8 mouse cellular contexts compared by ENCODE assay signal in the genomic region with DNA sequence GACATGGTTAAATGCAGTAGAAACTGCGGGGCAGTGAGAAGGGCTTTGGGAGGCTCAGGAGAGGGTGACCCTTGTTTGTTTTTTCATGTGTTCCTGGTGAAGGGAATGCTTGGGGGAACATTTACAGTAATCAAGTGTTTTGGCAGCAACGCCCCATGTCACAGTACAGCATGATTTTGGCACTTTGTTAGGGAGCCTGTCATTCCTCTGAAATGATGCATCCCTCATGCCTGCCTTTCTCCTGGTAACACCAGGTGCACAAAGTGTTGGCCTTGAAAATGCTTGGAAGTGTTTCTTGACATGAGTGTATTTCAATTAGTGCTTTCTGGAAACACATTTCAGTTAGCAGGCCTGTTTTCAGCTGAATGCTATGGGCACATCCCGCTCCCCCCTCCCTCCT. TPM values are rescaled to one million over a fixed set of nuclear protein-coding genes. Genes with fewer than 3 reads are reported as not detected.
DNase-seq lines count a peak whose midpoint lies in the region; ATAC-seq and TF ChIP-seq lines count a peak whose summit lies in the region.

No protein-coding gene starts in this region.

- no peak for DNase-seq in heart, postnatal 10 days
- DNase-seq in G1E (ENCODE audit: low spot score), result no peak
- DNase-seq in liver, embryonic 13.5 days, result no peak
- DNase-seq in urinary bladder, postnatal 14 days (ENCODE audit: low spot score), result no peak
- no peak for DNase-seq in left cerebral cortex, adult 11 months (ENCODE audit: low spot score)
- DNase-seq in adrenal gland, postnatal 4 days (ENCODE audit: low spot score in 2 of 2), result no peak

- ATAC-seq in heart, embryonic 12.5 days (ENCODE audit: insufficient number of reproducible peaks, low FRiP score), result no peak
- no peak for ATAC-seq in G1E (ENCODE audit: extremely low read depth, insufficient number of reproducible peaks, low FRiP score, poor library complexity, severe bottlenecking)
- ATAC-seq in forebrain, embryonic 16.5 days, result no peak
- ATAC-seq in liver, embryonic 13.5 days (ENCODE audit: low read depth), result no peak

- no peak overlapping the region for H3K9ac ChIP-seq in heart, embryonic 12.5 days
- H3K9ac ChIP-seq in forebrain, embryonic 16.5 days (replicated peaks; ENCODE audit: low read depth, low read length), result no peak overlapping the region; the same call in 1 of the 2 replicates
- no peak overlapping the region for H3K9ac ChIP-seq in liver, embryonic 13.5 days

- peaks cover 16% of the 10 kb centered on the region for H3K27me3 ChIP-seq in heart, embryonic 12.5 days (replicated peaks)
- no peaks in the 10 kb centered on the region for H3K27me3 ChIP-seq in G1E (ENCODE audit: insufficient read depth, low read length)
- H3K27me3 ChIP-seq in forebrain, embryonic 16.5 days (replicated peaks; ENCODE audit: control insufficient read depth, insufficient read depth, low read length), result no peaks in the 10 kb centered on the region
- peaks cover 47% of the 10 kb centered on the region for H3K27me3 ChIP-seq in liver, embryonic 13.5 days

- no peak overlapping the region for H3K27ac ChIP-seq in heart, embryonic 12.5 days (ENCODE audit: poor library complexity, severe bottlenecking)
- peak overlapping the region; percentile 39 for H3K27ac ChIP-seq in forebrain, embryonic 16.5 days (ENCODE audit: low read length)
- H3K27ac ChIP-seq in liver, embryonic 13.5 days, result no peak overlapping the region

- H3K36me3 ChIP-seq in heart, embryonic 12.5 days, result no peaks in the 10 kb centered on the region
- peaks cover 36% of the 10 kb centered on the region for H3K36me3 ChIP-seq in G1E (replicated peaks)
- no peaks in the 10 kb centered on the region for H3K36me3 ChIP-seq in forebrain, embryonic 16.5 days (ENCODE audit: control insufficient read depth, insufficient read depth)
- H3K36me3 ChIP-seq in liver, embryonic 13.5 days, result no peaks in the 10 kb centered on the region

- no peaks in the 10 kb centered on the region for H3K9me3 ChIP-seq in heart, embryonic 12.5 days (replicated peaks)
- no peaks in the 10 kb centered on the region for H3K9me3 ChIP-seq in G1E (replicated peaks)
- no peaks in the 10 kb centered on the region for H3K9me3 ChIP-seq in forebrain, embryonic 16.5 days (ENCODE audit: control insufficient read depth, low read length)
- no peaks in the 10 kb centered on the region for H3K9me3 ChIP-seq in liver, embryonic 13.5 days (replicated peaks)

- intact Hi-C loops in heart, postnatal 10 days (cut with DNase I), result loop anchor here (2.0 to 5.0 kb wide), 2 partner anchors 90 to 160 kb away; no protein-coding TSS in a partner anchor

- TF ChIP-seq CTCF in G1E (IDR thresholded peaks at IDR 0.05; ENCODE audit: low read depth, low read length), result no peak

- 64% methylated on average over 3 of the region's 3 CpGs for WGBS in heart, embryonic 12.5 days
- WGBS in forebrain, embryonic 16.5 days, result 26% methylated on average over 3 of the region's 3 CpGs
- WGBS in liver, embryonic 13.5 days (ENCODE audit: insufficient replicate concordance), result 59% methylated on average over 3 of the region's 3 CpGs

- H3K4me1 ChIP-seq in heart, embryonic 12.5 days (replicated peaks), result peaks cover 41% of the 10 kb centered on the region
- peaks cover 75% of the 10 kb centered on the region for H3K4me1 ChIP-seq in G1E (ENCODE audit: insufficient read depth, low read depth, low read length)
- H3K4me1 ChIP-seq in forebrain, embryonic 16.5 days (replicated peaks; ENCODE audit: control insufficient read depth, insufficient read depth, low read length), result peaks cover 38% of the 10 kb centered on the region
- peaks cover 52% of the 10 kb centered on the region for H3K4me1 ChIP-seq in liver, embryonic 13.5 days (replicated peaks)

- H3K4me3 ChIP-seq in heart, embryonic 12.5 days, result peak overlapping the region; percentile 70; the same call in 1 of the 2 replicates
- H3K4me3 ChIP-seq in G1E (ENCODE audit: low read depth, low read length), result peak overlapping the region; percentile 56; the same call in 1 of the 2 replicates
- H3K4me3 ChIP-seq in forebrain, embryonic 16.5 days (replicated peaks; ENCODE audit: low read length), result peak overlapping the region; percentile 73
- no peak overlapping the region for H3K4me3 ChIP-seq in liver, embryonic 13.5 days (replicated peaks)

- H3K4me2 ChIP-seq in heart, embryonic 12.5 days, result peak overlapping the region; percentile 100
- peak overlapping the region; percentile 83 for H3K4me2 ChIP-seq in forebrain, embryonic 16.5 days (ENCODE audit: low read length)
- H3K4me2 ChIP-seq in liver, embryonic 13.5 days, result peak overlapping the region; percentile 14; the same call in 1 of the 2 replicates

RNA-seq across cellular contexts. Expression of gene Crim1, which starts 2.7 kb away (rescaled TPM):
- 3.2 and 3.3 TPM in 2 replicates for polyA plus RNA-seq in heart, embryonic 12.5 days (2016; fragmentation: Nextera tagmentation; extraction: Ambion mirVana)
- total RNA-seq in heart, postnatal 10 days (2021), result 10 to 100 TPM; 44.8 to 47.1 TPM
- total RNA-seq in G1E (2014; fragmentation: Nextera tagmentation), result 21.7 and 21.9 TPM in 2 replicates
- 19.9 and 20.3 TPM in 2 replicates for total RNA-seq in G1E (2017)
- 32.7 and 37.8 TPM in 2 replicates for polyA plus RNA-seq in G1E (2012)
- 7.8 and 9.9 TPM in 2 replicates for polyA plus RNA-seq in forebrain, embryonic 16.5 days (2015; fragmentation: Nextera tagmentation; extraction: Ambion mirVana)
- polyA plus RNA-seq in liver, embryonic 13.5 days (2015; fragmentation: Nextera tagmentation; extraction: Ambion mirVana), result 0.56 and 0.82 TPM in 2 replicates
- 10 to 100 TPM; 33.2 to 38.1 TPM for total RNA-seq in adrenal gland, postnatal 4 days (2021)

Comparison
In these comparisons a context has a peak if more than half of its experiments do, and no peak if none do; other contexts are left out.
1. H3K4me2 ChIP-seq: peak in every context shown above with its lines; median percentile 100 in heart, embryonic 12.5 days; 83 in forebrain, embryonic 16.5 days; 14 in liver, embryonic 13.5 days.